Mouse (Mus musculus) hindbrain, embryonic 14.5 days (tissue): ENCODE data around the gene Parp3. TPM values are rescaled to one million over a fixed set of nuclear protein-coding genes. Genes with fewer than 3 reads are reported as not detected.
"Not testable (repeated sequence)": the region's sequence is repeated elsewhere in the genome, so short reads cannot be mapped to it uniquely, and the experiment has no call there.

Source experiments
- ATAC-seq: fragments of 200-750 bp; cut with Nextera tagmentation; 2 replicates; pipeline ENCODE4 v1.8.0; 2017; ENCODE audit warnings: moderate number of reproducible peaks, mild to moderate bottlenecking, moderate TSS enrichment, moderate library complexity; ENCODE audit not compliant: low FRiP score
- DNase-seq: peaks from one replicate; pipeline ENCODE4 v3.0.0-alpha.2; 2015; ENCODE audit warnings: low spot score
- H3K27ac ChIP-seq: fragments of 300-500 bp; sonication (generic); 2 replicates; pipeline ENCODE4 v1.5.1; 2014; ENCODE audit warnings: mild to moderate bottlenecking, moderate library complexity
- H3K27me3 ChIP-seq: fragments of 300-500 bp; sonication (generic); 2 replicates; pipeline ENCODE4 v1.6.1; 2014; ENCODE audit warnings: mild to moderate bottlenecking, low read length, mixed read lengths; ENCODE audit not compliant: control insufficient read depth, insufficient read depth
- H3K36me3 ChIP-seq: fragments of 300-500 bp; sonication (generic); replicated peaks from 2 replicates; pipeline ENCODE4 v1.6.1; 2014; ENCODE audit not compliant: control insufficient read depth, insufficient read depth
- H3K4me1 ChIP-seq: fragments of 300-500 bp; sonication (generic); replicated peaks from 2 replicates; pipeline ENCODE4 v1.6.1; 2014; ENCODE audit warnings: antibody characterized with exemption, low read length, mixed read lengths; ENCODE audit not compliant: control insufficient read depth, insufficient read depth
- H3K4me2 ChIP-seq: fragments of 300-500 bp; sonication (generic); replicated peaks from 2 replicates; pipeline ENCODE4 v1.6.1; 2014; ENCODE audit warnings: mild to moderate bottlenecking, moderate library complexity
- H3K4me3 ChIP-seq: fragments of 300-500 bp; sonication (generic); replicated peaks from 2 replicates; pipeline ENCODE4 v1.5.1; 2014; ENCODE audit warnings: mild to moderate bottlenecking, low read length
- H3K9ac ChIP-seq: fragments of 300-500 bp; sonication (generic); 2 replicates; pipeline ENCODE4 v1.6.1; 2014
- H3K9me3 ChIP-seq: fragments of 300-500 bp; sonication (generic); 2 replicates; pipeline ENCODE4 v1.6.1; 2016; ENCODE audit warnings: low read length; ENCODE audit not compliant: control insufficient read depth
- WGBS: fragments of 180-500 bp; shearing (Covaris S2); extraction: QIAGEN DNeasy Blood & Tissue Kit; methylation state at CpG from one replicate; pipeline ENCODE4 v1.1.7; 2014; 5-methylcytosine and 5-hydroxymethylcytosine counted together
- polyA plus RNA-seq: library from polyadenylated mRNA; unstranded; fragments of >200 nt; fragmentation: Nextera tagmentation; extraction: Ambion mirVana; gene quantifications from 2 replicates; pipeline ENCODE4 v1.2.1, GENCODE M21; 2014

Parp3 gene
- polyA plus RNA-seq, 1 experiment from 2014 or later, result 0.52 TPM

DNA sequence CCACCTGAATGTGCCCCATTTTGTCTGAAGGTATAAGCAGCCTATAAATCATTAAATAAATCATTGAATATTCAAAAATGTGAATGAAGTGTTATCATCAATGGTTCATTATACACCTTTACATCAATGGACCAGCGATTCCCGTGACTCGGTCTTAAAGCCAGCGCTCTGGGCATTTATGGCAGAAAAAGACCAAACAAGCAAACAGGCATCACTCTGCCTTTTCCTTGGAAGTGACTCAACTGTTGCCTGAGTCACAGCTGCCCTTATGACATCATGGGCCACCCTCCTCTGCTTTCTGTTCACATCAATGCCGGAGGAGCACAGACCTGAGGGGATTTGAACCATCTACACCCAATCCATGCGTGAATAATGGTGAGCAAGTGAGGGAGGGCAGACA lies 22.9 kb upstream of the Parp3 start, which contains the start of gene Iqcf1:
Gene Iqcf1 (plus strand): TSS at position 301 of the 400 bp plus-strand sequence.
- H3K36me3 ChIP-seq, result no peaks in the 10 kb centered on the region
- ATAC-seq (no peak), DNase-seq (no peak)
- no peak within 1 kb of the TSS for H3K4me3 ChIP-seq
- H3K27ac ChIP-seq, result no peak within 1 kb of the TSS
- H3K4me2 ChIP-seq, result no peak within 1 kb of the TSS
- no peaks in the 10 kb centered on the region for H3K4me1 ChIP-seq
- no peaks in the 10 kb centered on the region for H3K9me3 ChIP-seq
- WGBS, result 93% methylated on average over 6 of the region's 6 CpGs
- H3K27me3 ChIP-seq, result no peaks in the 10 kb centered on the region
- no peak within 1 kb of the TSS for H3K9ac ChIP-seq

DNA sequence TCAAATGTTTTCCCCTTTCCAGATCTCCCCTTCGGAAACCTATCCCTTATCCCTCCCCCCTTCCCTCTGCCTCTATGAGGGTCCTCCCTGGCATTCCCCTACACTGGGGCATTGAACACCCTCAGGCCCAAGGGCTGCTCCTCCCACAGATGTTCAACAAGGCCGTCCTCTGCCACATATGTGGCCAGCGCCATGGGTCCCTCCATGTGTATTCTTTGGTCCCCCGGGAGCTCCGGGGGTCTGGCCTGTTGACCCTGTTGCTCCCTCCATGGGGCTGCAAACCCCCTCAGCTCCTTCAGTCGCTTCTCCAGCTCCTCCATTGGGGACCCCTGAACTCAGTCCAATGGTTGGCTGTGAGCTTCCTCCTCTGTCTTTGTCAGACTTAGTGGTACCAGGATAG lies 10.9 kb upstream of the Parp3 start:
- WGBS, result 86% methylated on average over 6 of the region's 6 CpGs
- not testable (repeated sequence) for DNase-seq, H3K4me2 ChIP-seq, H3K4me3 ChIP-seq, H3K4me1 ChIP-seq, H3K27ac ChIP-seq, H3K9ac ChIP-seq, H3K27me3 ChIP-seq, ATAC-seq, H3K9me3 ChIP-seq
- H3K36me3 ChIP-seq, result peaks cover 37% of the 10 kb centered on the region

DNA sequence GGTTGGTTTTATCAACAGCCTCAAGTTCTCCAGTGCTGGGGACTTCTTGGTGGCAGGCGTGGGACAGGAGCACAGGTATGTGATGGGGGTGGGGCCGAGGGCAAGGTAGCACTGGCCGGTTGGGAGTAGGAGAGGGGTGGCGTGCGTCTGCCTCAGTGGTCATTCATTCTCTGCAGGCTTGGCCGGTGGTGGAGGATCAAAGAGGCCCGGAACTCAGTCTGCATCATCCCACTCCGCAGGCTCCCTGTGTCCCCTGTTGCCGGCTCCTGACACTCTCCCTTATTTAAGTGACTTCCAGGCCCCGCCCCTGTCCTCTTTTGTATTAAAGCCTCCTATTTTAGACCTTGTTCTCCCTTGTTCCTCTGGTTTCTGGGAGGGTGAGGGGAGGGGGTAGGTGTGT lies 8.3 kb upstream of the Parp3 start:
- Histone ChIP-seq H3K4me2 (no peak overlapping the region), H3K27me3 (no peaks in the 10 kb centered on the region), H3K4me3 (no peak overlapping the region), H3K9me3 (no peaks in the 10 kb centered on the region), H3K4me1 (no peaks in the 10 kb centered on the region), H3K36me3 (peaks cover 51% of the 10 kb centered on the region), H3K27ac (no peak overlapping the region), H3K9ac (no peak overlapping the region)
- 80% methylated on average over 10 of the region's 10 CpGs for WGBS
- DNase-seq, result no peak
- no peak for ATAC-seq

DNA sequence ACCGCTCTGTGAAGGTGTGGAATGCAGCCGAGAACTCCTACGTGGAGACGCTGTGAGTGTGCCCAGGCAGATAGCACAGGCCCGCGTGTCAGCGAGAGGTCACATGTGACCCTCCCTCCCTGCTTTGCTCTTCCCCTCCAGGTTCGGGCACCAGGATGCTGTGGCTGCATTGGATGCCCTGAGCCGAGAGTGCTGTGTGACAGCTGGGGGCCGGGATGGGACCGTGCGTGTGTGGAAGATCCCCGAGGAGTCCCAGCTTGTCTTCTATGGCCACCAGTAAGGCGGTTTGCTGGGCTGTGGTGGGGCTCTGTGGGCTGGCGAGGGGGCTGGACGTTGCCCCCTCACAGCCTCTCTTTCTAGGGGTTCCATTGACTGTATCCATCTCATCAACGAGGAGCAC lies 6.9 kb upstream of the Parp3 start:
- Histone ChIP-seq H3K4me1 (peaks cover under 1% of the 10 kb centered on the region; the same call in 1 of the 2 replicates), H3K27ac (no peak overlapping the region), H3K4me2 (no peak overlapping the region), H3K9ac (no peak overlapping the region), H3K36me3 (peaks cover 51% of the 10 kb centered on the region), H3K9me3 (no peaks in the 10 kb centered on the region), H3K27me3 (no peaks in the 10 kb centered on the region), H3K4me3 (no peak overlapping the region)
- ATAC-seq (no peak), DNase-seq (no peak)
- WGBS, result 94% methylated on average over 17 of the region's 17 CpGs

DNA sequence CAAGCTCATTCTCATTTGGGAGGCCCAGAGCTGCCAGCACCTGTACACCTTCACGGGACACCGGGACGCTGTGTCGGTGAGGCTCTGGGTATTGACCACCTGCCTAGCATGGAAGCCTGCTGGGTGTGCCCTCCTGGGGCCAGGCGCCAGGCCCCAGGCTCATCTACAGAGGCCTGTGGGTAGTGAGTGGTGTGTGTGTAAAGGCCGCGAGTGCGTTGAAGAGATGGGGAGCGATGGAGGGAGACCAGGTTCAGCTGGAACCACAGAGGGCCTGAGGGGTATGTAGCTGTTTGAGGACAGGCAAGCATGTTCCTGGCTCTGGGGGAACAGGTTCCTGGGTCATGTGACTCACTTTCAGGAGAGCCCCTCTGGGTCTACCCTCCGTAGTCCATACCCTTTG lies 6.4 kb upstream of the Parp3 start:
- Histone ChIP-seq H3K36me3 (peaks cover 51% of the 10 kb centered on the region), H3K9ac (no peak overlapping the region), H3K27ac (no peak overlapping the region), H3K9me3 (no peaks in the 10 kb centered on the region), H3K4me3 (no peak overlapping the region), H3K4me1 (peaks cover 5% of the 10 kb centered on the region), H3K27me3 (no peaks in the 10 kb centered on the region), H3K4me2 (no peak overlapping the region)
- 94% methylated on average over 10 of the region's 10 CpGs for WGBS
- DNase-seq (no peak), ATAC-seq (no peak)

GRCm38 (mm10) chr9:106482578-106483115 lies 5.9 kb upstream of the Parp3 start:
- DNase-seq (no peak), ATAC-seq (no peak)
- Histone ChIP-seq H3K27ac (no peak overlapping the region), H3K36me3 (peaks cover 51% of the 10 kb centered on the region), H3K4me1 (peaks cover 10% of the 10 kb centered on the region), H3K27me3 (no peaks in the 10 kb centered on the region), H3K4me3 (no peak overlapping the region), H3K9me3 (no peaks in the 10 kb centered on the region), H3K4me2 (no peak overlapping the region), H3K9ac (no peak overlapping the region)
- WGBS, result 87% methylated on average over 17 of the region's 17 CpGs

- H3K4me2 ChIP-seq, result no peak overlapping the region
- no peak overlapping the region for H3K27ac ChIP-seq
- 94% methylated on average over 13 of the region's 13 CpGs for WGBS
- H3K27me3 ChIP-seq, result no peaks in the 10 kb centered on the region
- H3K9ac ChIP-seq, result no peak overlapping the region
- no peaks in the 10 kb centered on the region for H3K9me3 ChIP-seq
- peaks cover 51% of the 10 kb centered on the region for H3K36me3 ChIP-seq
- peaks cover 12% of the 10 kb centered on the region for H3K4me1 ChIP-seq
- no peak overlapping the region for H3K4me3 ChIP-seq
- ATAC-seq (no peak), DNase-seq (no peak)
Observed at GRCm38 (mm10) chr9:106481676-106482075, 4.9 kb upstream of the Parp3 start.

GRCm38 (mm10) chr9:106481075-106481474 lies 4.3 kb upstream of the Parp3 start:
- Histone ChIP-seq H3K9ac (no peak overlapping the region), H3K9me3 (no peaks in the 10 kb centered on the region), H3K4me2 (no peak overlapping the region), H3K4me3 (no peak overlapping the region), H3K27ac (no peak overlapping the region), H3K4me1 (peaks cover 12% of the 10 kb centered on the region), H3K27me3 (no peaks in the 10 kb centered on the region), H3K36me3 (peaks cover 47% of the 10 kb centered on the region)
- ATAC-seq (no peak), DNase-seq (no peak)
- WGBS, result 95% methylated on average over 15 of the region's 15 CpGs

- WGBS, result 93% methylated on average over 7 of the region's 7 CpGs
- Histone ChIP-seq H3K27me3 (no peaks in the 10 kb centered on the region), H3K4me1 (peaks cover 12% of the 10 kb centered on the region), H3K9ac (no peak overlapping the region), H3K36me3 (peaks cover 41% of the 10 kb centered on the region), H3K4me3 (no peak overlapping the region), H3K27ac (no peak overlapping the region), H3K9me3 (no peaks in the 10 kb centered on the region), H3K4me2 (no peak overlapping the region)
- ATAC-seq (no peak), DNase-seq (no peak)
Observed at GRCm38 (mm10) chr9:106480541-106480940, 3.8 kb upstream of the Parp3 start.

- Histone ChIP-seq H3K9me3 (no peaks in the 10 kb centered on the region), H3K4me3 (peak overlapping the region; percentile 73), H3K27ac (no peak overlapping the region), H3K4me1 (peaks cover 12% of the 10 kb centered on the region), H3K9ac (peak overlapping the region; percentile 68), H3K4me2 (peak overlapping the region; percentile 89), H3K27me3 (no peaks in the 10 kb centered on the region), H3K36me3 (peaks cover 19% of the 10 kb centered on the region)
- DNase-seq (no peak), ATAC-seq (no peak)
- WGBS, result 87% methylated on average over 9 of the region's 9 CpGs
Observed at GRCm38 (mm10) chr9:106478101-106478500, 1.4 kb upstream of the Parp3 start.
